Mouse (Mus musculus): Measurements from ENCODE around the gene Zw10. TPM values are rescaled to one million over a fixed set of nuclear protein-coding genes. Genes with fewer than 3 reads are reported as not detected.

Zw10 gene
- polyA plus RNA-seq, 2 experiments: 18.1 to 22.7 TPM

DNA sequence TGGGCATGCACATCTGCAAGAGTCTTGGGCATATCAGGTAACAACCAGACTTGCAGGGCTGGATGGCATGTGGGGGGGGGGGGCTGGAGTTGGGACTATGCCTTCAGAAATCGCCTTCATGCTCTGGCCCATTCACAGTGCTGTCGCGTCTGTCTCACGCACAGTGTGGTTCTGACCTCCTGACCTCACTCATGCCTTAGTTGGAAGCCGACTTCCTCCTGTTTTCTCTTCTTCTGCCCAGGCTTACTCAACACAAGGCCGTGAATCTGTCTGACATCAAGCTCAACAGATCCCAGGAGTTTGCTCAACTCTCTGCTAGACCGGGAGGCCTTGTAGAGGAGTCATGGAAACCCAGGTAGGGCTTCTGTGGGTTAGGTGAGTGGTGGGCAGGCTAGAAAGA lies 53.7 kb downstream of the Zw10 start:
- DNase-seq (ENCODE audit: low read depth in 3 of 3, low spot score in 3 of 3) (no peak), ATAC-seq (ENCODE audit: insufficient read depth) (no peak)
- H3K4me2 ChIP-seq (ENCODE audit: low read depth): no peak overlapping the region
- H3K9ac ChIP-seq (replicated peaks): no peak overlapping the region
- 50% methylated on average over 7 of the region's 7 CpGs for WGBS (ENCODE audit: insufficient replicate concordance)
- H3K36me3 ChIP-seq (replicated peaks; ENCODE audit: control insufficient read depth, insufficient read depth, low read depth): no peaks in the 10 kb centered on the region
- no peak for TF ChIP-seq EP300 (IDR thresholded peaks at IDR 0.05; ENCODE audit: low read depth)
- no peak for TF ChIP-seq CTCF (IDR thresholded peaks at IDR 0.05; ENCODE audit: low read depth)
- H3K9me3 ChIP-seq (ENCODE audit: control insufficient read depth, low read length): no peaks in the 10 kb centered on the region
- H3K4me1 ChIP-seq (replicated peaks; ENCODE audit: control insufficient read depth in 2 of 2, insufficient read depth in 2 of 2, low read length in 1 of 2): no peaks in the 10 kb centered on the region
- H3K27ac ChIP-seq: no peak overlapping the region
- no peak overlapping the region for H3K4me3 ChIP-seq (ENCODE audit: insufficient read depth in 1 of 2, low read depth in 2 of 2, low read length in 2 of 2)
- H3K27me3 ChIP-seq (ENCODE audit: control insufficient read depth, insufficient read depth, low read length): no peaks in the 10 kb centered on the region

DNA sequence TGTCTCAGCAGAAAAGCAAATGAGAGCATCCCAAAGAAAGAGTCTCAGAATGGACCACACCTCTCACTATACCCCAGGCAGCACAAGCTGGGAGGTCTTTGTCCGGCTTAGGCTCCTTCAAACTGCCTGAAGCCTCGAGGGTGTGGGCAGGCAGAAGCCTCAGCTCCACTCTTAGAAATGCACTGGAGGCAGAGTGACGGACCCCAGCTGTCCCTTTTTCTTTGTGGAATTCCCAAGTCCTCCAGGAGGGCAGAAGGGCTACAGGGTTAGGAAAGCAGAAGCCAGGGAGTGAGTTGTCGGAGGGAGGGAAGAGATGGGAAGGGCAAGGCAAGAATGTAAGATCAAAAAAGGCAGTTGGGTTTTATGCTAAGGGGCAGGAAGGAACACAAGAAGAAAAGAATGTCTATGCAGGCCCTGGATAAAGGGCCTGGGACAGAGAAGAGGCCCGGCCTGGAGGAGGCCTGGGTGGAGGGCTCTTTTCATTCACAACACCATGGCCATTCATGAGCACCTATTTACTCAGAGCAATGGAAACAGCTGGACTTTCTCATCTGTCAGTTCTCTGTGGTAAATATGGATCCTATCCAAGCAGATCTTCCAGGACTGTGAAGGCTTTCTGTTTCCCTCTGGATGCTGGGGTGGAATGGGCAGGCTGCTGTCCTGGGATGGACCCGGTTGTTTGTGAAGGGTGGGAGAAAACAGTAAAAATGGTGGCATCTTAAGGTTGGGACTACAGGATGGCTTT lies 55.2 kb downstream of the Zw10 start:
- H3K4me2 ChIP-seq (ENCODE audit: low read depth): no peak overlapping the region
- no peak for ATAC-seq (ENCODE audit: insufficient read depth)
- DNase-seq (ENCODE audit: low read depth in 3 of 3, low spot score in 3 of 3): no peak
- H3K27me3 ChIP-seq (ENCODE audit: control insufficient read depth, insufficient read depth, low read length): no peaks in the 10 kb centered on the region
- H3K27ac ChIP-seq: no peak overlapping the region
- TF ChIP-seq EP300 (IDR thresholded peaks at IDR 0.05; ENCODE audit: low read depth) (no peak), CTCF (IDR thresholded peaks at IDR 0.05; ENCODE audit: low read depth) (no peak)
- no peaks in the 10 kb centered on the region for H3K4me1 ChIP-seq (replicated peaks; ENCODE audit: control insufficient read depth in 2 of 2, insufficient read depth in 2 of 2, low read length in 1 of 2)
- no peaks in the 10 kb centered on the region for H3K9me3 ChIP-seq (ENCODE audit: control insufficient read depth, low read length)
- H3K36me3 ChIP-seq (replicated peaks; ENCODE audit: control insufficient read depth, insufficient read depth, low read depth): no peaks in the 10 kb centered on the region
- no peak overlapping the region for H3K4me3 ChIP-seq (ENCODE audit: insufficient read depth in 1 of 2, low read depth in 2 of 2, low read length in 2 of 2)
- no peak overlapping the region for H3K9ac ChIP-seq (replicated peaks)
- WGBS (ENCODE audit: insufficient replicate concordance): 52% methylated on average over 6 of the region's 6 CpGs

DNA sequence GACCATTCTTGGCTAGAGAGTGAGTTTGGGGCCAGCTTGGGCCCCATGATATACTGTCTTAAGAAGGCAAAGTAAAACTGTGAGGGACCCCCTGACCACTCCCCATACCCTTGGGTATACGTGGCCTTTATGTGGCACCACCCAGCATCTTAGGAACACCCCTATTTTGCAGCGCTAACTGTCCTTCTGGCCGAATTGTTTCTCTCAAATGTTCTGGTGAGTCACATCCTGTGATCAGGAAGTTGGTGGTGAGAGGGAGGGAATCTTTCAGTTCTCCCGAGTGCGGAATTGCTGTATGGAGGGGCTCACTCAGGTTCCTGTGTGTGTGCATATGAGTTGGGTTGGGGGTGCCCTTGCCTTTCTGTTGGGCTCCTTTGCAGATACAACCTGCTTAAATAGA lies 55.9 kb downstream of the Zw10 start:
- Histone ChIP-seq H3K9ac (replicated peaks) (no peak overlapping the region), H3K4me1 (replicated peaks; ENCODE audit: control insufficient read depth in 2 of 2, insufficient read depth in 2 of 2, low read length in 1 of 2) (no peaks in the 10 kb centered on the region), H3K4me2 (ENCODE audit: low read depth) (no peak overlapping the region), H3K36me3 (replicated peaks; ENCODE audit: control insufficient read depth, insufficient read depth, low read depth) (no peaks in the 10 kb centered on the region), H3K27me3 (ENCODE audit: control insufficient read depth, insufficient read depth, low read length) (no peaks in the 10 kb centered on the region), H3K27ac (no peak overlapping the region), H3K4me3 (ENCODE audit: insufficient read depth in 1 of 2, low read depth in 2 of 2, low read length in 2 of 2) (no peak overlapping the region), H3K9me3 (ENCODE audit: control insufficient read depth, low read length) (no peaks in the 10 kb centered on the region)
- DNase-seq (ENCODE audit: low read depth in 3 of 3, low spot score in 3 of 3) (no peak), ATAC-seq (ENCODE audit: insufficient read depth) (no peak)
- TF ChIP-seq CTCF (IDR thresholded peaks at IDR 0.05; ENCODE audit: low read depth): no peak
- no peak for TF ChIP-seq EP300 (IDR thresholded peaks at IDR 0.05; ENCODE audit: low read depth)
- WGBS (ENCODE audit: insufficient replicate concordance): 41% methylated on average over 5 of the region's 5 CpGs

DNA sequence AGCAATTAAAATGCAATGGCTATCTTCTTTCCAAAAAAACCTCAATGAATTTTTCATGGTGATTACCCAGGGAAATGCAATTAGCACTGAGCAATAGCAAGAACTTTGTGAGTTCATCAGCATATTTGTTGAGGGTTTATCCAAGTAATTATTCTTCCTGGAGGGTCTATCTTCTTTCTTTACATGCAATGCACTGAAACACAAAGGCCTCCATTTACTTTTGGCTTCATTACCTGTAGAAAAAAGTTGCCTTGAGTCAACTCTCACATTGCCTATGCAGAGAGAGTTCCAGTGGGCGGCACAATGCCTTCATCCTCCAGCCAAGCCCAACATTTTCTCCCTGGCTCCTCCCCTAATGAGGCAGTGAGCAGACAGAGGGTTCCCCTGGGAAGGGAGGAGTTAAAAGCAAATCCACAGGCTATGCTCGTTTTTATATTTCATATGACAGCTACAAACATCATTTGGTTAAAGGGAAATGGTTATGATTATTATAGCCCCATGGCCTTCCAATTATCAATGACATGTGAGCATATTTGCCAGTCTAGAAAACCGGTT lies 62.9 kb downstream of the Zw10 start:
- H3K4me3 ChIP-seq (ENCODE audit: insufficient read depth in 1 of 2, low read depth in 2 of 2, low read length in 2 of 2): no peak overlapping the region
- no peaks in the 10 kb centered on the region for H3K4me1 ChIP-seq (replicated peaks; ENCODE audit: control insufficient read depth in 2 of 2, insufficient read depth in 2 of 2, low read length in 1 of 2)
- H3K36me3 ChIP-seq (replicated peaks; ENCODE audit: control insufficient read depth, insufficient read depth, low read depth): no peaks in the 10 kb centered on the region
- H3K9ac ChIP-seq (replicated peaks): no peak overlapping the region
- H3K9me3 ChIP-seq (ENCODE audit: control insufficient read depth, low read length): no peaks in the 10 kb centered on the region
- no peak for ATAC-seq (ENCODE audit: insufficient read depth)
- H3K4me2 ChIP-seq (ENCODE audit: low read depth): no peak overlapping the region
- TF ChIP-seq CTCF (IDR thresholded peaks at IDR 0.05; ENCODE audit: low read depth): no peak
- no peak for TF ChIP-seq EP300 (IDR thresholded peaks at IDR 0.05; ENCODE audit: low read depth)
- DNase-seq (ENCODE audit: low read depth in 3 of 3, low spot score in 3 of 3): no peak
- WGBS (ENCODE audit: insufficient replicate concordance): 33% methylated on average over 3 of the region's 3 CpGs
- no peak overlapping the region for H3K27ac ChIP-seq
- no peaks in the 10 kb centered on the region for H3K27me3 ChIP-seq (ENCODE audit: control insufficient read depth, insufficient read depth, low read length)

DNA sequence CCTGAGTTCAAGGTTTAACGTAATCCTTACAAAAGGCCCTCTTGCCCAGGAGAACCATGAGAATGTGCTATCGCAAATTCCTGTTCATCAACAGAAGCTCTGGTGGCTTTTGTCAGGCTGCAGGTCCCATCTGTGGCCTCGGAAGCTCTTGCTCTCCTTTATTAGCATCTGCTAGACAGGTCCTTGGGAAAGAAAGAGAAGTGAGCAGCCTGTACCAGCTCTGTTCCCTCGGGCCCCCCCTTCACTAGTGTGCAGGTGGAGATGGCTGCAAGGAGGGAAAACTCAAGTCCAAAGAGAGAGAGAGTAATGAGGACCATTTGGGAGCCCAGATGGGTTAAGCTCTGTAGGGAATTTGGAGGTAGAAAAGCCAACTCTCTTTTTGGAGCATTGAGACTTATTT lies 64.3 kb downstream of the Zw10 start:
- ATAC-seq (ENCODE audit: insufficient read depth) (no peak), DNase-seq (ENCODE audit: low read depth in 3 of 3, low spot score in 3 of 3) (no peak)
- Histone ChIP-seq H3K4me3 (ENCODE audit: insufficient read depth in 1 of 2, low read depth in 2 of 2, low read length in 2 of 2) (no peak overlapping the region), H3K9me3 (ENCODE audit: control insufficient read depth, low read length) (no peaks in the 10 kb centered on the region), H3K27me3 (ENCODE audit: control insufficient read depth, insufficient read depth, low read length) (no peaks in the 10 kb centered on the region), H3K36me3 (replicated peaks; ENCODE audit: control insufficient read depth, insufficient read depth, low read depth) (no peaks in the 10 kb centered on the region), H3K9ac (replicated peaks) (no peak overlapping the region), H3K27ac (no peak overlapping the region), H3K4me2 (ENCODE audit: low read depth) (no peak overlapping the region), H3K4me1 (replicated peaks; ENCODE audit: control insufficient read depth in 2 of 2, insufficient read depth in 2 of 2, low read length in 1 of 2) (no peaks in the 10 kb centered on the region)
- 57% methylated on average over 4 of the region's 4 CpGs for WGBS (ENCODE audit: insufficient replicate concordance)
- no peak for TF ChIP-seq CTCF (IDR thresholded peaks at IDR 0.05; ENCODE audit: low read depth)
- TF ChIP-seq EP300 (IDR thresholded peaks at IDR 0.05; ENCODE audit: low read depth): no peak

Data from liver, embryonic 14.5 days (tissue).